Mouse (Mus musculus): Measurements from ENCODE around the gene Cep57l1.

DNA sequence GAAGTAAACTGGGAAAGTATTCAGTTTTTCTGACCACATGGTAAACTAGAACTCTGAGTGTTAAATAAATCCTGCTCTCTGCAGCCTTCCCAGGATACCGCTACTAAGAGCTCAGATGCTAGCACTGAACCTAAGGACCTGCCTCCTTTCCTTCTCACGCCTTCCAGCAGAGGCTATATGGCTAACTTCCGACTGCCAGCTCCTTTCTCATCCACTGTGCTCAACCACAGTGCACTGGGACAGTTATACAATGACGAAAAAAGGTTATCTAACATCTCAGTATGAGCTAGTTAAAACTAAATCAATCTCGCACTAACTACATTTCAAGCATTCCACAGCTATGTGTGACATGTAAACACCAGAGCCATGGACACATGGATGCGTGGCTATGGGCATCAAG lies 134.4 kb downstream of the Cep57l1 start:
- no peak for TF ChIP-seq CTCF (IDR thresholded peaks at IDR 0.05)
- TF ChIP-seq EP300 (IDR thresholded peaks at IDR 0.05), result no peak

Measured in lung, postnatal 0 days (tissue).